Mouse (Mus musculus) frontal cortex, adult (tissue): ENCODE results near the gene Trem1.
A peak's percentile ranks its signal among the peaks of the same experiment; 100 is the strongest.

ENCODE experiments used
- ATAC-seq: cut with Nextera tagmentation; 2 replicates; pipeline ENCODE4 v1.9.2; 2017; ENCODE audit warnings: mild to moderate bottlenecking, moderate library complexity, mixed read lengths; ENCODE audit not compliant: low TSS enrichment

Trem1 gene

DNA sequence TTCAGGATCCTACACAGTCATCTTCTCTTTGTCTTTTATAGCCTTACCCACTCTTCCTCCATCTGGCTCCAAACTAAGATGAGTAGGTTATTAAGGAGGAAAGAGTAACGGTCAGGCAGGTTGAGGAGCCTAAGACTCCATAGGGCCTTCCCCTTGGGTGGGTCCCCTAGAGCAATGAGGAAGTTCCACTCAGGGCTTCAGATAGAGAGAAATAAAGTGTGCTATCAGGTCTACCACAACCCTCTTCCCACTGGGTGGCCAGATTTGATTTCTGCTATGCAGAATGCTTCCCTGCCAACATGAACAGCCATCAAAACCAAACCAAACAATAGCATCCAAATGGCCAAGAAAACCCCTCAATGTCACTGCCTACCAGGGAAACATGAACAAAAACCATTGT is 35.0 kb downstream of the Trem1 start:
- no peak for ATAC-seq

DNA sequence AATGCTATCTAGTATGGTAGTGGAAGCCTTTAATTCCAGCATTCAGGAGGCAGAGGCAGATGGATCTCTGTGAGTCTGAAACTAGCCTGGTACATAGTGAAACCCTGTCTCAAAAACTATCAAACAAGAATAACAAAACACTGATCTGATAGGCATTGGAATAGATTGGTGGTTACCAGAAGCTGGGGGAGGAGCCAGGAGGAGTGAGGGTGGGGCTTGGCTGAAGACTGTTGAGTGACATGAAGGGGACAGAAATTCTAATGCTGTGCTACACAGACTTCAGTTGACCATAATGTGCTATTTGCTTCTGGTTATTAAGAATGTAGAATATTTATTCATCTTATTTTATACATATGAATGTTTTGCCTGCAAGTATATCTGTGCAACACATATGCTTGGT is 35.7 kb downstream of the Trem1 start:
- ATAC-seq: no peak

- ATAC-seq: no peak
These were observed 37.3 kb downstream of the Trem1 start for GRCm38 (mm10) chr17:48269833-48270232.

DNA sequence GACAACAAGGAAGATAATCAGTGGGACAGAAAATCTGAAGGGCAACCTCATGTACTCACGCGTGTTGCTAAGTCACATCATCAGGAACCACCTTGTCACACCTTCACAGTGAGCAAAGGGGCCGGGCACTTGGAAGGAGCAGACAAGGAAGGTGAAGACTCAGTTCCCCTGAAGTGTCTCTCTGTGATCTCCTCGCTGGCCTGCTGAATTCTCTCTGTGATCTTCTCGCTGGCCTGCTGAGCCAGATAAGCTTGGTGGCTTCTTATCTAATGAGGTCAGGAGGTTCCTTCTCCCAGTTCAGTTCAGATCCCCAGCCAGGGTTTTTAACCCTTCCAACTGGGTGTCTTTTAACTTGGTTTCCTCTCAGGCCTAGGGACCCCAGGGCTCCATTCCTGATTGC is 39.6 kb downstream of the Trem1 start:
- ATAC-seq: no peak

GRCm38 (mm10) chr17:48272598-48272997 is 40.0 kb downstream of the Trem1 start:
- ATAC-seq: no peak

GRCm38 (mm10) chr17:48274098-48274497 is 41.5 kb downstream of the Trem1 start:
- no peak for ATAC-seq

GRCm38 (mm10) chr17:48274885-48275284 is 42.3 kb downstream of the Trem1 start:
- ATAC-seq: peak; percentile 82

- ATAC-seq: no peak
These were observed 43.2 kb downstream of the Trem1 start for GRCm38 (mm10) chr17:48275736-48276135.

- peak; percentile 59 for ATAC-seq
These were observed 45.8 kb downstream of the Trem1 start for GRCm38 (mm10) chr17:48278381-48278780.

DNA sequence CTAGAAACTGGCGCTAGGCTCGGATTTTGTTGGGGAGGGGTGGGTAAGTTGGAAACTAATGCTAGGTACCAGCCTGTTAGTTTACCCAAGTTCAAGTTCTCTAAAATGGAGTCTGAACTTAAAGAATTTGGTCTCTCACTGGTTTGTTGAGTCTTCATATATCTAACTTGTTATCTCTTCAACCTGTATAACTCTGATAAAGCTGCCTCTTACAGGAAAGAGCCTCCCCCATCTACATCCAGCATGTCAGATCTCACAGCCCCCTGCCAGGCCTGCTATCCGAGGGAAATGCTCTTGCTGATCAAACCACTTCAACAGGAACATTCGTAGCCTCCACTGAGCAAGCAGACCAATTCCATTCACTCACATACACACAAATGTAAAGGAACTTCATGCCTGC is 46.4 kb downstream of the Trem1 start:
- ATAC-seq: no peak

DNA sequence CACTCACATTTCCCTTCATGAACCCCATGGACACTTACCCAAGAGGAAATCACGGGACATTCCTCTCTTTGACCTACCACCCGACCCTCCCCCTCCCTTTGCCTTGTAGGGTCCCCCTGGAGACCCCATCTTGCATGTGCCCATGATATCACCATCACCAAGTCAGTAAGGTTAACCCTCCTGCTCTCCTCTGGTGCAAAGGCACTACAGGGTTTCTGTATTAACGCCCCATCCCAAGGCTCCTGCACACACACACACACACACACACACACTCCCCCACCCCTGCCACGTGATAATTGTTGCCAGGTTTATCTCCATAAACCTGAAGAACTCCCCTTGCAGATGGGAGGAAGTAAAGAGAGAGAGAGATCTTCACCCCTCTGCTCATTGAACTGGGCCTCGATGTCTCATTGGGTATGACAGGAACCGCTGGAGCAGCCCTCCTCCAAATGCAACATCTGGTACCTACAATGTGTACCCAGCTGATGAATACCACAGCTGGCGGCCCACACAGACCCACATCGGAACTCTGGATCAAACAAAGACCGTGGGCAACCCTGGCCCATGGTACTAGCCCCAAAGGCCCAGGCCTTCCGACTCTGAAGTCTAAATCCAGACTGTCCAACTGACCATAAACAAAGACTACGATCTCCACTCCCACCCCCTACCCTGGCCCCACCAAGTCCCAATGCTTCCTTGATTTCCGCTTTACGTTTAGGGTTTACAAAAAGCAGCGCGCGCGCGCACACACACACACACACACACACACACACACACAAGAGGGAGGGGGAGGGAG is 48.6 kb downstream of the Trem1 start:
- ATAC-seq: no peak

DNA sequence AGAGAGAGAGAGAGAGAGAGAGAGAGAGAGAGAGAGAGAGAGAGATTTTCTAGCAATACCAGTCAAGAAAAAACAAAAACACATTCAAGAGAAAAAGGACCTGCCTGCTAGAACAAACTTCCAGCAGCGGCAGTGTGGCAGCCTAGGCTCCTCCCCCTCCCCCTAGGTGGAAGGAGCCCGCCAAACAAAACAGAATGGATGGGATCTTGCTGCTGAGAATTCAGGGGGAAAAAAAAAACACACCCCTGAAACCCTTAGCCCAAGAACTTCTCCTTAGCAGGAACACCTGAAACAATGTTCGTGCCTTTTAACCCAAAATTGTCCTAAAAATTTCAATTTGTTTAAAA is 49.1 kb downstream of the Trem1 start:
- ATAC-seq: no peak

- ATAC-seq: peak; percentile 57; the same call in 1 of the 2 replicates
These were observed 54.2 kb downstream of the Trem1 start for GRCm38 (mm10) chr17:48286765-48287164.

GRCm38 (mm10) chr17:48287276-48287675 is 54.7 kb downstream of the Trem1 start:
- ATAC-seq: no peak

DNA sequence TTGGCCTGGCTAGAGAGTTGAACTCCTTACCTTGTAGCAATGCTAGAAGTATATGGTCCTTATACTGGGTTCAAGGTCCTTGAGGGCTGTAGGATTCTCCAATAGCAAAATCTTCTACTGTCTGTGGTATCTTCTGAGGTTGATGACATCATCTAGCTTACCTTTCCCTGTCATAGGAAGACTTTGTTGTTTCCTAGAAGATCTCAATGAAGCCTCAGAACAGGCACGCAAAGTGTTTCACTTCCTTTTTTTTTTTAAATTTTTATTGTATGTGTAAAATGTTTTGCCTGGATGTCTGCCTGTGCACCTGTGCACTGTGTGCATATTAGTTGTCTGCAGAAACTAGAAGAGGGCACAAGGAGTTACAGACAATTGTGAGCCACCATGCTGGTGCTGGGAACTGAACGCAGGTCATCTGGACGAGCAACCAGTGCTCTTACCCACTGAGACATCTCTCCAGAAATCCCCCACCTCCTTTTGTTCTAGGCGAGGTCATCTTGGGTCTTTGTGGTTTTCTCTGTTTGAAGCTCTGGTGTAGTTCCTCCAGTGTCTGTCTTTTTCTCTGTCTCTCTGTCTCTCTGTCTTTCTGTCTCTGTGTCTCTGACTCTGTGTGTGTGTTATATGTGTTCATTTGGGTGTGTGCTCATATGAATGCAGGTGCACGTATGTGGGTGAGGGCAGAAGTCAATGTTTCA is 61.1 kb downstream of the Trem1 start:
- ATAC-seq: no peak
